Mouse (Mus musculus) hindbrain, embryonic 10.5 days (tissue): Measurements from ENCODE around the gene Pfkm. TPM values are rescaled to one million over a fixed set of nuclear protein-coding genes. Genes with fewer than 3 reads are reported as not detected.

ENCODE experiments used
- DNase-seq: peaks from one replicate; pipeline ENCODE4 v3.0.0-alpha.2; 2017; ENCODE audit warnings: low spot score
- H3K27ac ChIP-seq: fragments of 300-500 bp; sonication (generic); 2 replicates; pipeline ENCODE4 v1.5.1; 2016; ENCODE audit warnings: mild to moderate bottlenecking, moderate library complexity
- H3K27me3 ChIP-seq: fragments of 300-500 bp; sonication (generic); 2 replicates; pipeline ENCODE4 v1.6.1; 2016; ENCODE audit warnings: mild to moderate bottlenecking; ENCODE audit not compliant: poor library complexity, insufficient read depth, severe bottlenecking
- H3K36me3 ChIP-seq: fragments of 300-500 bp; sonication (generic); 2 replicates; pipeline ENCODE4 v1.6.1; 2016; ENCODE audit warnings: mild to moderate bottlenecking, moderate library complexity
- H3K4me1 ChIP-seq: fragments of 300-500 bp; sonication (generic); replicated peaks from 2 replicates; pipeline ENCODE4 v1.6.1; 2016; ENCODE audit warnings: mild to moderate bottlenecking
- H3K4me3 ChIP-seq: fragments of 300-500 bp; sonication (generic); 2 replicates; pipeline ENCODE4 v1.5.1; 2016; ENCODE audit warnings: mild to moderate bottlenecking, moderate library complexity
- H3K9me3 ChIP-seq: fragments of 300-500 bp; sonication (generic); 2 replicates; pipeline ENCODE4 v1.6.1; 2016; ENCODE audit warnings: mild to moderate bottlenecking, moderate library complexity
- WGBS: fragments of 180-500 bp; shearing (Covaris S2); methylation state at CpG from one replicate; pipeline ENCODE4 v1.1.7; 2016; 5-methylcytosine and 5-hydroxymethylcytosine counted together
- polyA plus RNA-seq: library from polyadenylated mRNA; unstranded; fragments of >200 nt; fragmentation: Nextera tagmentation; extraction: Ambion mirVana; gene quantifications from 2 replicates; pipeline ENCODE4 v1.2.1, GENCODE M21; 2016

Gene Pfkm
- 33.0 and 37.9 TPM in 2 replicates for polyA plus RNA-seq

DNA sequence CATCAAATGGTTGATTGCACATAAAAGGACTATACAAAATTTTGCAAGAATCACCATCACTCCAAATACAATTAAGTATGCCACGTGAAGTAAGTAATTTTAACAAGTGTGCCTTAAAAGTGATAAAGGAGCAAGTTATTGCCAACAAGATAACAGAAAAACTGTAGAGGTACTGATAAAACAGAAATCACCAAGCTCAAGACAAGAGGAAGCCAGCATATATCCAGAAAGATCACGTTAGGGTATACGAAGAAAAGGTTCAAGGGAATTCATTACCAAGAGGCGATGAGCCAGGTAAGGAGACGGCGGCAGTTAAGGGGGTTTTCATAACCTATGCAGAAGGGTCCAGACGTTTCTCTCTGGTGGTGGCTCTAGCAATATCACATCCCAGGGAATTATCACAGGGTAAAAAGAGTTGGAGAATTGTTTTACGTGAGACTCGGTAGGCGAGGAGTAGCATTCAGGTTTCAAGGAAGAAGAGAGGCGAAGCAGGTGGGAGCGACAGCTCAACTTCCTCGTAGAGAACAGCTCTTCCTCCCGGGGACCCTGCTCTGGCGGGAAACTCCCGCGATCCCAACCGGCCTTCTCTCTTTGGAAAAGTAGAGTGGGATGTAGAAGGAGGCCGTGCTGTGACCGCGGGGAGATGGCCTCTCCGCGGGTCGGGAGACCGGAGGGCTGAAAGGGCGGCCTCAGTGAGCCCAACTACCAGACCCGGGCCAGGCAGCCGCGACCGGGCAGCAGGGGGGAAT lies at the start of gene Pfkm:
Gene Pfkm (plus strand): TSS at position 218 of the 749 bp plus-strand sequence.
- peaks cover 15% of the 10 kb centered on the region for H3K36me3 ChIP-seq
- DNase-seq = no peak
- peak within 1 kb of the TSS; percentile 98 for H3K27ac ChIP-seq
- WGBS = 1% methylated on average over 30 of the region's 30 CpGs
- H3K4me1 ChIP-seq = peaks cover 22% of the 10 kb centered on the region
- no peaks in the 10 kb centered on the region for H3K9me3 ChIP-seq
- no peaks in the 10 kb centered on the region for H3K27me3 ChIP-seq
- peak within 1 kb of the TSS; percentile 97 for H3K4me3 ChIP-seq

DNA sequence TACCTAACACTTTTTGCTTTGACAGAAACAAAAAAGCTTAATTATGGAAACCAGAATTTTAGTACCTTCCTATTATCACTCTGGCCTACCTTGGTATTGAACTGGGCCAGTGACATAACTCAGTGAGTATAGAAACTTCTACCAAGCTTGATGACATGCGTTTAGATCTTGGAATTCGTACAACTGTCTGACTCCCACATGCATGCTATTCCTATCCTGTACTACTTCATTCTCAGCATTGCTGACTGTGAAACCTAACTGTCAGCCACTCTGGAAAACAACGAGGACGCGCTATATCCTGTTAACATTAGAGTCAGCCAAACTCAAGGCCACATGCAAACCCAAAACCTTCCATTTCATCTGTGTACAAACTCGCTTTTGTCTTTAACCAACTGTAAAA lies 48.4 kb upstream of the Pfkm start:
- Histone ChIP-seq H3K9me3 (peaks cover 8% of the 10 kb centered on the region; the same call in 1 of the 2 replicates), H3K27me3 (no peaks in the 10 kb centered on the region), H3K36me3 (peaks cover 97% of the 10 kb centered on the region), H3K27ac (no peak overlapping the region), H3K4me1 (no peaks in the 10 kb centered on the region), H3K4me3 (no peak overlapping the region)
- 93% methylated on average over 6 of the region's 6 CpGs for WGBS
- DNase-seq = no peak

DNA sequence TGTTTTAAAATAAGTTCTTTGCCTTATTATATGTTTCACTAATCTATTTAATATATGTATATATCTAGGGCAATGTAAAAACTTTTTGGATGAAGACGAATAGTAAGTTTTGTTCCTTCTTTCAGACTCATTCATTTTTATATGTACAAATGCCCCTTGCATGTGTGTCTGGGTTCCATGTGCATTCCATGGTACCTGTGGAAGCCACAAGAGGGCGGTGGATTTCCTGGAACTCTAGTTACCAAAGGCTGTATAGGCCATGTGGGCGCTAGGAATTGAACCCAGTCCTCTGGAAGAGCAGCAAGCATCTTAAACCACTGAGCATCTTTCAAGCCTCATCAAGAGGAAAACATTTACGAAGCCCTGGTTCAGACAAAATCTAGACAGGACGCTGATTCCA lies 48.0 kb upstream of the Pfkm start:
- peaks cover 97% of the 10 kb centered on the region for H3K36me3 ChIP-seq
- H3K4me1 ChIP-seq = no peaks in the 10 kb centered on the region
- H3K9me3 ChIP-seq = peaks cover 8% of the 10 kb centered on the region; the same call in 1 of the 2 replicates
- no peaks in the 10 kb centered on the region for H3K27me3 ChIP-seq
- no peak overlapping the region for H3K4me3 ChIP-seq
- 92% methylated on average over 5 of the region's 5 CpGs for WGBS
- H3K27ac ChIP-seq = no peak overlapping the region
- no peak for DNase-seq

DNA sequence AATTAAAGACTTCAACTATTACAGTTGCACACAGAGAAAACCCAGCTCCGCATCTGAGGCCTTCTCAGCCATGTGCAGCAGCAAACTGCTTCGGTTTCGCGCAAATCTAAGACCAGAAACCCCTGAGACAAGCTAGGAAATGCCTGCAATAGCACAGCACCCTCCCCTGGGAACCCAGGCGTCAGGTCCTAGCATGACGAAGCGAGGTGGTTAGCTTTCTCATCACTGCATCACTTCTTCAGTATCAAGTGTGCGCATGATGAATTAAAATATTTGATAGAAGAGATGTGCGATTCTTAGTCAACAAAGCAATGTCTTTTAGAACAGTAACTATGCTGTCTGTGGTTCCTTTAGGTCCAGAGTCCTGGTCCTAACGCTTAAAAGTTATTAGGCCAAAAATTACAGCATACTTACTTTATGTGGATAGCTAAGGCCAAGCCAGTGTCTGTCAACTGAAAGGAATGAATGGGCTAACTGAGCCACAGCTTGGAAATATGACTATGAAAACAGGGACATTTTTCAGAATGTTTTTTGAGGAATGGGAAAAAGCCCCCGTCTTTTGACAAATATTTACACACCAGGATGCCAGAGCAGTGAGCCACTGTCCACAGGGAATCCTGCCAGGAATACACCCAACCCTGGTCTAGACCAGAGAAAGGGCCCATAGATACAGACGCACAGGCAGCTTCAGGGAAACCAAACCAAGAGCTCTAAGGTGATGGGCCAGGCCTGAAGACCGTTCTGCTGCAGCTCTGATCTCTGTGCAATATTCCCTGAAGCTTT lies 43.3 kb upstream of the Pfkm start:
- Histone ChIP-seq H3K9me3 (peaks cover 8% of the 10 kb centered on the region; the same call in 1 of the 2 replicates), H3K27me3 (no peaks in the 10 kb centered on the region), H3K4me3 (no peak overlapping the region), H3K4me1 (no peaks in the 10 kb centered on the region), H3K36me3 (peaks cover 92% of the 10 kb centered on the region), H3K27ac (no peak overlapping the region)
- no peak for DNase-seq
- WGBS = 89% methylated on average over 13 of the region's 13 CpGs

DNA sequence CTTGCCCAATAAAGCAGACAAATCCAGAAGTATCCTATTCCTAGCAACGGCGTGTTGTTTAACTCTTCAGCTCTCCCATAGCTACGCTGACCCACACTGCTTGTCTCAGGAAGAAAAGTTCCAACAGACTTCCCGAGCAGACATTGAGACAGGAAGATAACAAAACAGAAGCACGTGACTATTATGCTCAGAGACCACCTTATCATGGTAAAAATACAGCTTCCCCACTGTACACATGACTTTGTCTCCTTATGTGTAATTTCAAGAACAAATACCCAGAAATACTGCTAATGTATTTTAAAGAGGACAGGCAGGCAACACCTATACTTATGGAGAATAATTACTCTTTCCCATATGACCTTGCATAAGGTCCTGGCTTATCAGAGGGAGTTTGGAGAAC lies 40.7 kb upstream of the Pfkm start:
- 92% methylated on average over 5 of the region's 5 CpGs for WGBS
- peaks cover 86% of the 10 kb centered on the region for H3K36me3 ChIP-seq

DNA sequence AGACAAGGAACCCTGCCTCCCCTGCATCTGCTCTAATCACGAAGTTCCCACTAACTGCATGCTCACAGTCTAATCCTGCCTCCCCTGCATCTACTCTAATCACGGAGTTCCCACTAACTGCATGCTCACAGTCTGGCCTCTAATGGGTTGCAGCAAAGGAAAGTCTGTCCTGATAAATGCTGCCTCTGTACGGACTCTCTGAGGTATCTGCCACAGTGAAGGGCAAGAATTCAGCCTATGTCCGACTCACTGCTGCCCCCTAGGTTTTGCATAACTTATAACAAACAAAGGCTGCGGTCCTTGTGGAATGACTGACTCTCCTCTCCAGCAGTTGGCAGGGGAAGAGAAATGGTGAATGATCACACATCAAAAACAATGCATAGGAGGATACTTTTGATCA lies 37.1 kb upstream of the Pfkm start:
- 36% methylated on average over 5 of the region's 5 CpGs for WGBS
- peaks cover 85% of the 10 kb centered on the region for H3K36me3 ChIP-seq
- H3K27me3 ChIP-seq = no peaks in the 10 kb centered on the region
- H3K4me1 ChIP-seq = 0 out of 2 replicates have a peak, but pooled peaks cover 3% of the 10 kb centered on the region
- H3K27ac ChIP-seq = no peak overlapping the region
- H3K9me3 ChIP-seq = no peaks in the 10 kb centered on the region
- peak; percentile 65 for DNase-seq
- H3K4me3 ChIP-seq = no peak overlapping the region

More for the DNA sequence above, 40.7 kb upstream of the Pfkm start:
- Histone ChIP-seq H3K9me3 (no peaks in the 10 kb centered on the region), H3K4me3 (no peak overlapping the region), H3K27ac (no peak overlapping the region), H3K27me3 (no peaks in the 10 kb centered on the region), H3K4me1 (0 out of 2 replicates have a peak, but pooled peaks cover 3% of the 10 kb centered on the region)
- no peak for DNase-seq

DNA sequence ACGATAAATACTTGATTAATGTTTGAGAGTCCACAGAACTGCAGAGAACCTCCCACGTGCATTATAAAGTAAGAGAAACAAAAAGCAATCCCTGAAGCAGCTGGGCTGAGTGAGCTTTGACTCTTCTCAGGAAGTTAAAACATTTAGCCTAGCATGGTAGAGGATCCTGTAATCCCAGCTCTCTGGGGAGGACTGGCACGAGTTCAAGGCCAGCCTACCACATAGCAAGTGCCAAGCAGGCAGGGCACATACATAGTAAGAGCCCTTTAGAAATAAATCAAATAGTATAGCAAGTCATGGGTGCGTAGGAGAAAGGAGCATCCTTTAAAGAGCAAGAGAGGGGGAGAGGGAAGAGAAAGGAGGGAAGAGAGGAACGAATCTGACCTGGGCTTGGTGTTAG lies 26.5 kb upstream of the Pfkm start:
- Histone ChIP-seq H3K27ac (no peak overlapping the region), H3K4me3 (no peak overlapping the region), H3K4me1 (no peaks in the 10 kb centered on the region), H3K27me3 (no peaks in the 10 kb centered on the region), H3K36me3 (peaks cover 100% of the 10 kb centered on the region), H3K9me3 (no peaks in the 10 kb centered on the region)
- no peak for DNase-seq
- WGBS = 94% methylated on average over 5 of the region's 5 CpGs

DNA sequence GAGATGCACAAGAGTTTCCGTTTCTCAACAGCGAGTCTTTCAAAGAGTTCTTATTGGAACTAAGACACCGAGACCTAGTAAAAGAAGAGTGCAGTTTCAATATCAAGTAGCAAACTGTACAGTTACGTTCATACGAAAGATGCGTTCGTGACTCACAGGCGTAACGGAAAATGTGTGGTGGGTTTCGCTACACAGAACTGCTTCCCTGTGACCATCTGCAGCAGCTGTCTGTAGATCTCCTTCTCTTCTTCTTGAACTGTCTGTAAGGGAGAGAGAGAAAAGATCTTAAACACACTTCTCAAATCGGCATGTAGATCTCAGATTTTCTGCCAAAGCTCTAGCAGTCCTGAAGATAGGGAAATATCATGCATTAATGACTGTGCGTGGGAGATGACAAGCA lies 25.8 kb upstream of the Pfkm start:
- no peak for DNase-seq
- 96% methylated on average over 12 of the region's 12 CpGs for WGBS
- Histone ChIP-seq H3K27me3 (no peaks in the 10 kb centered on the region), H3K27ac (no peak overlapping the region), H3K9me3 (no peaks in the 10 kb centered on the region), H3K36me3 (peaks cover 100% of the 10 kb centered on the region), H3K4me3 (no peak overlapping the region), H3K4me1 (no peaks in the 10 kb centered on the region)

DNA sequence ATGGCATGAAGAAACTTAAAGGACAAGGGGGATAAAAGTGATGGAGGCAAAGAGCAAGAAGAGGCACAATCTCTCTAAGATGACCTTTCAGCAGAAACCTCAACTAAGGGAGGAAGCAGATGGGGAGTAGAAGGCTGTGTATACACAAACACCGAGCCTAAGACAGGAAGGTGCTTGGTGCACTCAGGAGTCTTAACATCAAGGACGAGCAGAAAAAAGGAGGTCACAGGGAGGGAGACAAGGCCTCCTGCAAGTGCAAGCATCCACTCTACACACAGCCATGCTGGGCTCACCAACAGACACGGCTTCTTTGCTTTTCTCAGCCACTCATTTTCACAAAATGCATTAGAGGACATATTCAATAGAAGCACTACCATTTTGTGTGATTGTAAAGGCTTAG lies 24.9 kb upstream of the Pfkm start:
- Histone ChIP-seq H3K9me3 (no peaks in the 10 kb centered on the region), H3K27ac (no peak overlapping the region), H3K27me3 (no peaks in the 10 kb centered on the region), H3K36me3 (peaks cover 100% of the 10 kb centered on the region), H3K4me1 (no peaks in the 10 kb centered on the region), H3K4me3 (no peak overlapping the region)
- DNase-seq = no peak
- 69% methylated on average over 3 of the region's 3 CpGs for WGBS

DNA sequence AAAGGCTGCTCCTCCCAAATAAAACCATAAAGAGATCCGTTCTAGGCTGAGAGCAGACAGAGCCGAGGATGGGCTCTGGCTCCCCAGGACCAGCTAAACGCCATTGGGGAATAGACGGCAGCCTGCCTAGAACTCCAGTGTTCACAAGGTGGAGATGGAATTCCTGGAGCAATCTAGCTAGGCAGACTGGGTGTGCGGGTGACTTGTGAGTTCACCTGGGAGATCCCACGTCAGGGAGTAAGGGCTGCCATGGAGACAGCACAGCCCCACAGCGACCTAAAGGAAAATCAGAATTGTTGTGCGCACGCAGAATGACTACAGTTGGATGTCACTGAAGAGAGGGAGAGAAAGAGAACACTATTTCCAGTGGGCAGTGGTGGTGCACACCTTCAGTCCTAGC lies 23.9 kb upstream of the Pfkm start:
- Histone ChIP-seq H3K4me1 (no peaks in the 10 kb centered on the region), H3K36me3 (peaks cover 99% of the 10 kb centered on the region), H3K27ac (no peak overlapping the region), H3K9me3 (no peaks in the 10 kb centered on the region), H3K4me3 (no peak overlapping the region), H3K27me3 (no peaks in the 10 kb centered on the region)
- 92% methylated on average over 9 of the region's 9 CpGs for WGBS
- no peak for DNase-seq

DNA sequence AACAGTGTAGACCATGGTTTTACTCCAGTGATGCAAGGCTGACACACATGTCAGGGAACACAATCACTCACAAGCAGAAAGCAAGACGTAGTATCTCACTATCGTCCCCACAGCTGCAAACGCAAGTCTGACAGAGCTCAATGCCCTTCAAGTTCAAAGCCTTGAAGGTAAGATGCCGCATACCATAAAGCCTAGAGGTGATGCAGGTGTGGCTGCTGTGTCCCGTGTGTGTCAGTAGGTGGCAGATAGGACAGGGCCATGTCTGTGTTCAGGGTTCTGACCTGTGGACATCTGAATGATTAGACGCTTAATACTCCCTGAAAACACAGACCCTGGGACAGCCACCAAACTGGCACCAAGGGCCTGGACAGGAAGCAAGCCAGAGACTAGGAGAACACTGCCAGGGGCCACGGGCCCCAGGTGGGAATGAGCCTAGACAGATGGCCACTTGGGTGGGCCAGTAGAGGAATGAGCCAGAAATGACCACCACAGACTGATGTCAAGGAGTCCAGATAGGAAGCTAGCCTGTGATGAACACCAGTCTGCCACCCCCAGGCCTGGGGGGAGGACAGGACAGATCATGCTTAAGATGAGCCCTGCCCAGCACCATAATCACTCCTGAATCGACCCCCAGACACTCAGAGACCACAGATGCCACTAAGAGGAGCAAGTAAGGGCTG lies 22.7 kb upstream of the Pfkm start:
- Histone ChIP-seq H3K27ac (no peak overlapping the region), H3K4me1 (no peaks in the 10 kb centered on the region), H3K27me3 (no peaks in the 10 kb centered on the region), H3K9me3 (no peaks in the 10 kb centered on the region), H3K36me3 (peaks cover 98% of the 10 kb centered on the region), H3K4me3 (no peak overlapping the region)
- 89% methylated on average over 8 of the region's 8 CpGs for WGBS
- no peak for DNase-seq

DNA sequence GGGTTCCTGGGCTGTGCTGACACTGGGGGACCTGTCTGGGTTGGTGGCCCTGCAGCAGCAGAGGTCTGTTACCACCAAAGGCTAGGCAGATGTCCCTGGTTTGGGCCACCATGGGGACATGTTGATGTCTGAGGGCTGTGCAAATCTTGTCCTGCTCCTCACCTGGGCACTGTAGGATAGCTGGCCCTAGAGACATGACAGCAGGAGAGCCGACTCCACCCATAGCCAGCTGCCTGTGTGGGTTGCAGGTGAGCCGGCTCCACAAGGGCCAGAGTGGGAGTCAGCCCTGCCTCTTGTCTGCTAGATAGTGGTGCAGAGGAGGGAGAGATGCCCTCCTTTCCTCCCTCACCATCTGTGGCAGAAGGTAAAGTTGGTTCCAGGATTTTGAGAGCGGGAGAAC lies 22.0 kb upstream of the Pfkm start:
- no peaks in the 10 kb centered on the region for H3K27me3 ChIP-seq
- no peaks in the 10 kb centered on the region for H3K9me3 ChIP-seq
- H3K27ac ChIP-seq = no peak overlapping the region
- peaks cover 98% of the 10 kb centered on the region for H3K36me3 ChIP-seq
- no peak for DNase-seq
- H3K4me1 ChIP-seq = no peaks in the 10 kb centered on the region
- 89% methylated on average over 3 of the region's 3 CpGs for WGBS
- no peak overlapping the region for H3K4me3 ChIP-seq

DNA sequence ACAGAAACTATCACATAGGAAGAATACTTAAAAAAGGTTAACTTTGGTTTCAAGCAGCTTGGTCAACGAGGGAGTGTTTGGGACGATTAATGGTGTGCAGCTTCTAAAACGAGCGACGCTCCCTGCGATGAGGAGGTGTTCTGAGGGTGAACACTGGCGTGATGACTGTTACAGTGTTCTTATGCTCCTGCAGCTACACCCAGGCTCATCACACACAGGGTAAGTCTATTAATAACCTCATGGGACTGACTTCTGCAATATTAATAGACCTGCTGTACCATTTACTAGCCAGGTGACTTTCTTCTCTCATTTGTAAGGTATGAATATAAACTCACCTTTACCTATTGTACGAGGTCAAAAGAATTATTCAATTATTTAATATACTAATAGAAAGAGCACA lies 17.9 kb upstream of the Pfkm start:
- no peak overlapping the region for H3K27ac ChIP-seq
- 95% methylated on average over 8 of the region's 8 CpGs for WGBS
- H3K9me3 ChIP-seq = no peaks in the 10 kb centered on the region
- no peak for DNase-seq
- no peak overlapping the region for H3K4me3 ChIP-seq
- H3K4me1 ChIP-seq = no peaks in the 10 kb centered on the region
- peaks cover 98% of the 10 kb centered on the region for H3K36me3 ChIP-seq
- H3K27me3 ChIP-seq = no peaks in the 10 kb centered on the region
